Mouse (Mus musculus) C2C12 (cell line): Measurements from ENCODE around the gene Efcab14. TPM values are rescaled to one million over a fixed set of nuclear protein-coding genes. Genes with fewer than 3 reads are reported as not detected.

Experiments
- H3K27me3 ChIP-seq: one replicate; pipeline ENCODE4 v1.6.1; 2011; ENCODE audit not compliant: control insufficient read depth, insufficient read depth, insufficient read length
- H3K36me3 ChIP-seq: one replicate; pipeline ENCODE4 v1.6.1; 2011; ENCODE audit not compliant: control insufficient read depth, insufficient read depth
- H3K4me3 ChIP-seq: one replicate; pipeline ENCODE4 v1.5.1; 2011; ENCODE audit warnings: mild to moderate bottlenecking, control low read depth; ENCODE audit not compliant: poor library complexity, insufficient read depth, severe bottlenecking
- H3K79me2 ChIP-seq: one replicate; pipeline ENCODE4 v1.6.1; 2011; ENCODE audit not compliant: control insufficient read depth, insufficient read depth
- H3K79me3 ChIP-seq: one replicate; pipeline ENCODE4 v1.6.1; 2011; ENCODE audit warnings: low read depth, control low read depth
- H3ac ChIP-seq: one replicate; pipeline ENCODE3; 2011; ENCODE audit warnings: low read depth; ENCODE audit not compliant: control insufficient read depth, insufficient read length
- CEBPB ChIP-seq: IDR thresholded peaks from one replicate; pipeline ENCODE4 v1.6.1; 2011; ENCODE audit warnings: low read depth, mild to moderate bottlenecking, control low read depth, moderate library complexity
- CTCF ChIP-seq: IDR thresholded peaks from one replicate; pipeline ENCODE4 v1.5.1; 2011; ENCODE audit not compliant: control insufficient read depth, insufficient read depth, insufficient read length
- FOSL1 ChIP-seq: IDR thresholded peaks from one replicate; pipeline ENCODE4 v1.8.0; 2011; ENCODE audit warnings: mild to moderate bottlenecking, low read length; ENCODE audit not compliant: poor library complexity, insufficient read depth, severe bottlenecking
- MAX ChIP-seq: IDR thresholded peaks from one replicate; pipeline ENCODE4 v1.6.1; 2011; ENCODE audit warnings: mild to moderate bottlenecking, control low read depth
- MYOD1 ChIP-seq: IDR thresholded peaks from one replicate; pipeline ENCODE4 v1.6.1; 2011; ENCODE audit warnings: low read depth; ENCODE audit not compliant: control insufficient read depth, insufficient read length
- MYOG ChIP-seq: IDR thresholded peaks from one replicate; pipeline ENCODE4 v1.6.1; 2011; ENCODE audit not compliant: control insufficient read depth, insufficient read length; ENCODE audit errors: extremely low read depth
- USF1 ChIP-seq: IDR thresholded peaks from one replicate; pipeline ENCODE4 v1.6.1; 2011; ENCODE audit warnings: low read depth, mild to moderate bottlenecking, control low read depth, moderate library complexity
- polyA plus RNA-seq: library from polyadenylated mRNA; unstranded; fragments of >200 nt; fragmentation: generic; extraction: Trizol; gene quantifications from one replicate; pipeline ENCODE4 v1.2.1, GENCODE M21; 2012; ENCODE audit warnings: missing spikeins

The Efcab14 gene
- polyA plus RNA-seq, 1 experiment: 12.6 TPM

GRCm38 (mm10) chr4:115782026-115782805, 44.7 kb downstream of the Efcab14 start:
- Histone ChIP-seq H3ac (no peak overlapping the region), H3K4me3 (no peak overlapping the region), H3K79me2 (no peaks in the 10 kb centered on the region), H3K36me3 (peaks cover 4% of the 10 kb centered on the region), H3K79me3 (no peaks in the 10 kb centered on the region), H3K27me3 (no peaks in the 10 kb centered on the region)
- TF ChIP-seq MYOD1: no peak
- no peak for TF ChIP-seq CTCF
- TF ChIP-seq CEBPB: no peak
- no peak for TF ChIP-seq FOSL1
- no peak for TF ChIP-seq MAX

- peak within 1 kb of the TSS; percentile 53 for H3K4me3 ChIP-seq
- H3K36me3 ChIP-seq: peaks cover 12% of the 10 kb centered on the region
- no peaks in the 10 kb centered on the region for H3K27me3 ChIP-seq
- no peaks in the 10 kb centered on the region for H3K79me3 ChIP-seq
- peak within 1 kb of the TSS; percentile 75 for H3ac ChIP-seq
- TF ChIP-seq FOSL1 (no peak), MYOD1 (no peak), CTCF (no peak), MYOG (no peak)
- no peaks in the 10 kb centered on the region for H3K79me2 ChIP-seq
Measured at GRCm38 (mm10) chr4:115784769-115785510, 47.4 kb downstream of the Efcab14 start, which contains the start of gene Atpaf1. Atpaf1 (plus strand) TSS chr4:115784812.

DNA sequence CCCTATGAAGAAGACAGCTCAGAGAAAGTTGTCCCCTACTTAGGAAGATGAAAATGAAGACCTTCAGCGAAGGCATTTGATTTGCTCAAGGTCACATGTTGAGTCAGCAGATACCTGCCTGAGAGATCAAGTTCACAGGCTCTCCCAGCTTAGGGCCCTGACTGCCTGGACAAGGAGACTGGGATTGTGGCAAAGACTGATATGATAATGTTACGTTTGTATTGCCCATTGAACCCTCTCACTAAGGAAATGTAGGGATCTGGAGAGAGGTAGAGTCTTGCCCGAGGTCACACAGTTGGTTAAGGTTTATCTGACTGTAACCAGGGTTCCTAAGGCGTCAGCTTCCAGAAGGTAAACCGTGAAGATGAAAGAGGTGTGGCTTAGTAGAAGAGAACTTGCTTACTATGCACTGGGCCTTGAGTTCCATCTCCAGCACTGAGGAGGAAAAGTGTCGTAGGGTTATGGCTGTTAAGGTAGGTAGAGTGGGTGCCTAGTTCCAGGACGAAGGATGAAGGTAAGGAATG, 48.0 kb downstream of the Efcab14 start:
- TF ChIP-seq USF1: no peak
- no peak for TF ChIP-seq FOSL1
- TF ChIP-seq CEBPB: no peak
- no peak for TF ChIP-seq CTCF
- TF ChIP-seq MAX: no peak
- no peak for TF ChIP-seq MYOD1
- TF ChIP-seq MYOG: no peak
- no peaks in the 10 kb centered on the region for H3K79me2 ChIP-seq
- peak overlapping the region; percentile 75 for H3ac ChIP-seq
- no peaks in the 10 kb centered on the region for H3K79me3 ChIP-seq
- no peaks in the 10 kb centered on the region for H3K27me3 ChIP-seq
- H3K36me3 ChIP-seq: peaks cover 13% of the 10 kb centered on the region
- peak overlapping the region; percentile 53 for H3K4me3 ChIP-seq

GRCm38 (mm10) chr4:115790864-115791263, 53.3 kb downstream of the Efcab14 start:
- Histone ChIP-seq H3K79me3 (no peaks in the 10 kb centered on the region), H3ac (no peak overlapping the region), H3K27me3 (no peaks in the 10 kb centered on the region), H3K79me2 (no peaks in the 10 kb centered on the region), H3K36me3 (peaks cover 45% of the 10 kb centered on the region), H3K4me3 (no peak overlapping the region)
- no peak for TF ChIP-seq MYOG
- no peak for TF ChIP-seq USF1
- TF ChIP-seq CTCF: no peak
- TF ChIP-seq FOSL1: no peak
- no peak for TF ChIP-seq CEBPB
- TF ChIP-seq MAX: no peak
- no peak for TF ChIP-seq MYOD1

DNA sequence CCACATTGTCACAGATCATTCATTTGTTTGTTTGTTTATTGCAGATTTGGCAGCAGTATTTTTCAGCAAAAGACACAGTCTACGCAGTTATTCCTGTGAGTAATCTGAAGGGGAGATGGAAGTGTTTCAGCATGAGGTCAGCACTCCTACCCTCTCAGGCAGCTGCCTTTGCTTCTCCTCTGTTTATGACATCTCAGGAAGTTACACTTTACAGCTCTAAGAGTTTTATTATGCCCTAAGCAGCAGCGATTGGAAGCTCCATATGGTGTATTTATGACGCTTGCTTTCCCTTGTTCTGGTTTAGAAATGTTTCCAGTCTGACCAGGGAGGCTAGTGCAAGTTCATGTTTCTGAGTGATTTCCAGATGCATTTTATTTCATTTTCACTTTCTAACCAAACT, 57.8 kb downstream of the Efcab14 start:
- Histone ChIP-seq H3K4me3 (no peak overlapping the region), H3K79me2 (no peaks in the 10 kb centered on the region), H3K36me3 (peaks cover 70% of the 10 kb centered on the region), H3K79me3 (no peaks in the 10 kb centered on the region), H3K27me3 (no peaks in the 10 kb centered on the region), H3ac (no peak overlapping the region)
- TF ChIP-seq FOSL1 (no peak), CEBPB (no peak), MYOG (no peak), CTCF (no peak), MYOD1 (no peak), USF1 (no peak), MAX (no peak)
